Mouse (Mus musculus) liver, embryonic 14 days (tissue): Measurements from ENCODE around the gene Gpbp1. TPM values are rescaled to one million over a fixed set of nuclear protein-coding genes. Genes with fewer than 3 reads are reported as not detected.

Source experiments
- polyA plus RNA-seq: library from polyadenylated mRNA; depleted of rRNA; stranded (reverse); fragments of >200 nt; gene quantifications from 2 replicates; pipeline ENCODE4 v1.2.3, GENCODE M21; 2012; rRNA removed

The Gpbp1 gene
- 22.7 and 25.0 TPM in 2 replicates for polyA plus RNA-seq

DNA sequence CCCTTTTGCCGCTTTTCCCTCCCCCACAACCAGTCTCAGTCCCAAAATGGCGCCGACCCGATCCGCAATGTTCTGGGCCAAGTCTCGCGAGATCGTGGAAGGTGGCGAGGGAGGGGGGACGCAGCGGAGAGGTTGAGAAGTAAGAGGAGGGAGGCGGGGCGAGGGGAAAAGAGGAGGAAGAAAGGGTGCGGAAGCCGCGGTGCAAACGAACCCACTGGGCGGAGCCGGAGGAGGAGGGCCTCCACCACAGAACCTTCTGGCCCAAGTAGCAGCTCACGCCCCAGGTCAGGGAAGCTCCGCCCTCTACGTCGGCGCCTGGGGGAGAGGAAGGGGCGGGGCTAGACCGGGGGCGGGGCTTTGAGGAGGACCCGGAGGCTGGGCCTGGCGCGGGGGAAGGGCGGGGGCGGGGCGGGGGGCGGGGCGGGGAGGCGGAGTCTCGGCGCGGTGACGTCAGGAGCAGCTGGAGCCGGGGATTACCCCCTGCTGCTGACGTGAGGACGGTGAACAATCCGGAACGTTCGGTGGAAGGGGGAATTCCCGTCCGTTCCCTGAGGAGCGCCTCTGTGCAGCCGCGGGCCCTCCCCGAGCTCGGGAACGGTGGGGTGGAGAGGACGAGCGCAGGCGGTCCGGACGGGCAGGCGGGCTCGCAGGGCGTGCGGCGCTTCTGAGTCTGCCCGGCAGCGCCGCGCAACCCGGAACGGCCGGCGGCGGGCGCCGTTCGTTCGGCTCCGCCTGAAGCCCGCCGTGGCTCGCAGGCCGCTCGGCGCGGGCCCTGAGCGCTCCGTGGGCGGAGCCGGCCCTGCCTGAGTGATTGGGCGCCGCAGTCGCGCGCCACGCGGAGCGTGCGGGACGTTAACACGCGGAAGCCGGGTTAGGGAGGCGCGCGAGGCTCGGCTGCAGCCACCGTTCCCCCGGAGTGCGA, at the start of gene Gpbp1:
Gpbp1 (minus strand) TSS at position 310 of the 922 bp plus-strand sequence.

Other genes with a start within 250 kb of the Gpbp1 start
- not detected in 2 replicates for gene Actbl2, start 235.1 kb downstream of the Gpbp1 start, polyA plus RNA-seq
- gene Gm49496, start 59.8 kb upstream of the Gpbp1 start, polyA plus RNA-seq: 0.03 TPM in 2 replicates
- gene Gm10198, start 102.7 kb upstream of the Gpbp1 start, polyA plus RNA-seq: not detected in 2 replicates
- gene Mier3, start 190.9 kb upstream of the Gpbp1 start, polyA plus RNA-seq: 8.0 and 10.3 TPM in 2 replicates